Mouse (Mus musculus): ENCODE data around the gene Hic2.

Gene Hic2

GRCm38 (mm10) chr16:17275721-17276120 is 42.3 kb downstream of the Hic2 start, which contains the start of gene Tmem191c:
Gene Tmem191c, plus strand, starts transcription at chr16:17276077.
- no peak for DNase-seq (ENCODE audit: low read depth, low spot score)

DNA sequence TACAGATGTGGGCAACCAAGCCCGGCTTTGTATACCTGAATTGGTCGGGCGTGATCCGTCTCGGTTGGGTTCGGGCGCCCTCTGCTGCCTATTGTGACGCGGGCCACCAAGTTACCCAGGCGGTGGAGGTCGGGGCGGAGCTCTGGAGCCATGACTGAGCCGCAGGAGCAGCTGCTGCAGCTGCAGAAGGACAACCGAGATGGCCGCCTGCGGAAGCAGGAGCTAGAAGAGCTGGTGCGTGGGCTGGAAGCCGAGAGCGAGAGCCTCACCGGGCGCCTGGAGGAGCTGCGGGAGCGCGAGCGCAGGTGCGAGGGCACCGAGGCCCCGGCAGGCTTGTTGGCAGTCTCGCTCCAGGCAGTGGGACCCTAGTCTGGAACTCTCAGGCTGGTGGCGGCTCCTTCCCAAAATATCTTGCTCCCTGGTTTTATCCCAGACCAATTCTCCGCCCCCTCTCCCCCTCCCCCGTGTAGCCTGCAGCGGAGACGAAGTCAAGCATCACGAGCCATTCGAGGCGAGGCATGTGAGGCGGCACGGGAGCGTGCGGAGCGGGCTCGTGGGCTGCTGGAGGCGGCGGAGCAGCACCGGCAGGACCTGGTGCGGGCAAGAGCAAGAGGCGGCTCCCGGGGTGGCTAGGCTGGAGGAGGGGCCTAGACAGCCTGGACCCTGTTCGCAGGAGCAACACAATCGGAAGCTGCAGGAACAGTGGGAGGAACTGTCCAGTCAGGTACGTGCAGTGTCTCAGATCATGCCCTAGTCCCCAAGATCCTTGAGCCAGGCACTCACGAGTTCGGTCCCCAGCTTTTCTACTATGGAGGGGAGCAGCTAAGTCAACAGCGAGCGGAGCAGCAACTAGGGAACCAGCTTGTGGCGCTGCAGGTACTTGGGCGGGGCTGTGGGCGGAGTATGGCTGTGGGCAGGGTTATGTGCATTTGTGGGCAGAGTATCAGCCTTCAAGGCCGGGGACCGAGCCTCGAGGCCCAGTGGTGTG is 43.1 kb downstream of the Hic2 start:
- DNase-seq (ENCODE audit: low read depth, low spot score): peak; percentile 91

GRCm38 (mm10) chr16:17277342-17278211 is 44.2 kb downstream of the Hic2 start:
- peak; percentile 66 for DNase-seq (ENCODE audit: low read depth, low spot score)

- DNase-seq (ENCODE audit: low read depth, low spot score): no peak
Measured at GRCm38 (mm10) chr16:17280471-17280870, 47.1 kb downstream of the Hic2 start.

DNA sequence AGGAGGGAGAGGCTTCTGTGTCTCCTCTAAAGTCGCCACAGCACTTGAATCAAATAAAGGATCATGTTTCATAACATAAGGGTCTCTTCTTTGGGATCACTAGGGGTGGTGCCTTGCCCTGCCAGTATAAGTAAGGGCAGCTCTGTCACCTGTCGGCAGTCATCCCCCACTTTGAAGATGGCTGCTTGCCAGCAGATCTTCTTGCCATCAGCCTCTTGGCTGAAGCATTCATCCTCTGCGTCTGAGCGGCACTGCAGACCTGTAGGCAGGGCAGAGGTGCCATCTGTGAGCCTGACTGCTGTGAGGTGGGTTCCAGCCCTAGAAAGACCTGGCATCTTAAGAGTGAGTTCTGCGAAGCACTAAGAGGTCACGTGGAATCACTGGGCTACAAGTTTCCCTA is 49.8 kb downstream of the Hic2 start:
- DNase-seq (ENCODE audit: low read depth, low spot score): no peak

- DNase-seq (ENCODE audit: low read depth, low spot score): no peak
Measured at GRCm38 (mm10) chr16:17287103-17287502, 53.7 kb downstream of the Hic2 start.

- no peak for DNase-seq (ENCODE audit: low read depth, low spot score)
Measured at GRCm38 (mm10) chr16:17291016-17291415, 57.6 kb downstream of the Hic2 start.

DNA sequence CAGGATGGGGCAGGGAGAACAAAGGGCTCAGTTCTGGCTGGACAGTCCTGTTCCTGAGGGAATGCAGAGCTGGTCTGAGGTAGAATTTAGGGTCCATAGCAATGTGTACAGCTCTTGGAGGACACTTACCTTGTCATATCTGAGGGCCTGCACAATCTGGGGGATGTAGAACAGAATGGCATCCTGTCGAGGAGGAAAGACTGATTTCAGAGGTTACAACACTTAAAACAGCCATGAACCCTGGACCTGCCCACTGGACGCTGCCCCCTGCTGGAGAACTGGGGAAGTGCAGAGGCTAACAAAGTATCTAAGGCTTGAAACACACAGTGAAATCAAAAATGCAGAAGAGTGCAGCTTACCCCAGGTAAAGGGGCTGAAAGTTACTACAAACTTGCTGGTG is 59.4 kb downstream of the Hic2 start:
- DNase-seq (ENCODE audit: low read depth, low spot score): peak; percentile 80

- DNase-seq (ENCODE audit: low read depth, low spot score): no peak
Measured at GRCm38 (mm10) chr16:17300818-17301217, 67.4 kb downstream of the Hic2 start.

- DNase-seq (ENCODE audit: low read depth, low spot score): no peak
Measured at GRCm38 (mm10) chr16:17303521-17304245, 70.3 kb downstream of the Hic2 start.

DNA sequence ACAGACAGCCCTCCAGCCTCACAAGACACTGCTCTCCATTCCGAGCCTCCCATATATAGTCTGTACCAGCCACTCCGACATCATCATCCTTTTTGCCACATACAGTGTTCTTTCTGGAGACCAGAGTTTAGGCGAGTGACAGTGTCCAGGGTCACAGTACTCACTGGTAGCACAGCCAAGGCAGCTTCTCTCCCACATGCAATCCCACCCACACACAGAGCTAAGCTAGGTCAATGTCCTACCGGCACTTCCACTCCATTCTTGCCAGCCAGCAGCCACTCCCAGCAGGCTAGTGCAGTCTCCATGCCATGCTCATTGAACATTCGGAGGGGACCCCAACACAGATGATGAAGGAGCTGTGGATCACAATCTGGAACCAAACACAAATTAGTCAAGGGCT is 74.1 kb downstream of the Hic2 start:
- no peak for DNase-seq (ENCODE audit: low read depth, low spot score)

- no peak for DNase-seq (ENCODE audit: low read depth, low spot score)
Measured at GRCm38 (mm10) chr16:17309036-17309435, 75.7 kb downstream of the Hic2 start.

GRCm38 (mm10) chr16:17312531-17312930 is 79.2 kb downstream of the Hic2 start:
- no peak for DNase-seq (ENCODE audit: low read depth, low spot score)

Measured in mesoderm, embryonic 11.5 days (tissue).